Mouse (Mus musculus) midbrain, embryonic 14.5 days (tissue): ENCODE results near the gene Larp1. TPM values are rescaled to one million over a fixed set of nuclear protein-coding genes. Genes with fewer than 3 reads are reported as not detected.
"Not testable (repeated sequence)": the region's sequence is repeated elsewhere in the genome, so short reads cannot be mapped to it uniquely, and the experiment has no call there.

ENCODE experiments used
- ATAC-seq: fragments of 200-750 bp; cut with Nextera tagmentation; 2 replicates; pipeline ENCODE4 v1.8.0; 2017; ENCODE audit warnings: moderate number of reproducible peaks, moderate library complexity; ENCODE audit not compliant: low FRiP score, low TSS enrichment
- DNase-seq: peaks from one replicate; pipeline ENCODE4 v3.0.0-alpha.2; 2015
- H3K27ac ChIP-seq: fragments of 300-500 bp; sonication (generic); replicated peaks from 2 replicates; pipeline ENCODE4 v1.5.1; 2014; ENCODE audit warnings: mild to moderate bottlenecking, low read depth, low read length, moderate library complexity
- H3K27me3 ChIP-seq: fragments of 300-500 bp; sonication (generic); 2 replicates; pipeline ENCODE4 v1.6.1; 2014; ENCODE audit warnings: low read length, control low read depth, mixed read lengths; ENCODE audit not compliant: control insufficient read depth, insufficient read depth
- H3K36me3 ChIP-seq: fragments of 300-500 bp; sonication (generic); 2 replicates; pipeline ENCODE4 v1.6.1; 2014; ENCODE audit warnings: low read length, control low read depth; ENCODE audit not compliant: control insufficient read depth, insufficient read depth
- H3K4me1 ChIP-seq: fragments of 300-500 bp; sonication (generic); 2 replicates; pipeline ENCODE4 v1.6.1; 2014; ENCODE audit warnings: mild to moderate bottlenecking, antibody characterized with exemption, low read length, control low read depth; ENCODE audit not compliant: control insufficient read depth, insufficient read depth
- H3K4me2 ChIP-seq: fragments of 300-500 bp; sonication (generic); 2 replicates; pipeline ENCODE4 v1.6.1; 2014; ENCODE audit warnings: mild to moderate bottlenecking, low read length, moderate library complexity
- H3K4me3 ChIP-seq: fragments of 300-500 bp; sonication (generic); replicated peaks from 2 replicates; pipeline ENCODE4 v1.5.1; 2014; ENCODE audit warnings: low read depth, low read length
- H3K9ac ChIP-seq: fragments of 300-500 bp; sonication (generic); replicated peaks from 2 replicates; pipeline ENCODE4 v1.6.1; 2014; ENCODE audit warnings: mild to moderate bottlenecking, low read length, moderate library complexity
- H3K9me3 ChIP-seq: fragments of 300-500 bp; sonication (generic); 2 replicates; pipeline ENCODE4 v1.6.1; 2016; ENCODE audit warnings: low read length, control low read depth, mixed read lengths; ENCODE audit not compliant: control insufficient read depth
- WGBS: fragments of 180-500 bp; shearing (Covaris S2); extraction: QIAGEN DNeasy Blood & Tissue Kit; methylation state at CpG from one replicate; pipeline ENCODE4 v1.1.7; 2014; 5-methylcytosine and 5-hydroxymethylcytosine counted together
- polyA plus RNA-seq: library from polyadenylated mRNA; unstranded; fragments of >200 nt; fragmentation: Nextera tagmentation; extraction: Ambion mirVana; gene quantifications from 2 replicates; pipeline ENCODE4 v1.2.1, GENCODE M21; 2014

The Larp1 gene
- polyA plus RNA-seq, 1 experiment from 2014 or later = 19.1 TPM

DNA sequence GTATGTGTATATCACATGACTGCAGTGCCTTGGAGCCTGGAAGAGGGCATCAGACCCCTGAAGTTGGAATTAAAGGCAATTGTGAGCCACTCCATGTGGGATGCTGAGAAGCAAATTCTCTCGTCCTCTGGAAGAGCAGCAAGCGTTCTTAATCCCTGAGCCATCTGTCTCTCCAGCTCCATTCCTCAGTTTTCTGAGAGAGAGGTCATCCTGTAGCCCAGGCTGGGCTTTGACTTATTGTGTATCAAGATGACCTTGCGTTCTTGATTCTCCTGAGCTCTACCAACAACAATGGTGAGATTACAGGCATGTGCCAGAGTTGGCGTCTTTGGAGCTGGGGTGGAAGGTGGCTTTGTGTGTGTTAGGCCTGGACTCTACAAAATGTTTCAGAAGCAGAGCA lies 85.9 kb downstream of the Larp1 start:
- H3K9ac ChIP-seq = no peak overlapping the region
- WGBS = 42% methylated on average over 4 of the region's 4 CpGs
- no peaks in the 10 kb centered on the region; the same call in 1 of the 2 replicates for H3K4me1 ChIP-seq
- ATAC-seq (no peak), DNase-seq (no peak)
- no peaks in the 10 kb centered on the region for H3K36me3 ChIP-seq
- H3K27me3 ChIP-seq = no peaks in the 10 kb centered on the region
- no peak overlapping the region for H3K4me3 ChIP-seq
- no peak overlapping the region for H3K27ac ChIP-seq
- no peaks in the 10 kb centered on the region for H3K9me3 ChIP-seq
- H3K4me2 ChIP-seq = no peak overlapping the region

- DNase-seq (no peak), ATAC-seq (no peak)
- no peak overlapping the region for H3K4me3 ChIP-seq
- no peaks in the 10 kb centered on the region for H3K27me3 ChIP-seq
- no peak overlapping the region for H3K4me2 ChIP-seq
- H3K27ac ChIP-seq = no peak overlapping the region
- no peak overlapping the region for H3K9ac ChIP-seq
- no peaks in the 10 kb centered on the region for H3K36me3 ChIP-seq
- H3K9me3 ChIP-seq = no peaks in the 10 kb centered on the region
- no peaks in the 10 kb centered on the region; the same call in 1 of the 2 replicates for H3K4me1 ChIP-seq
- whole genome bisulfite sequencing = 97% methylated on average over 1 of the region's 1 CpGs
Measured at GRCm38 (mm10) chr11:58095561-58095960, 86.7 kb downstream of the Larp1 start.

- DNase-seq = no peak
- H3K4me1 ChIP-seq = no peaks in the 10 kb centered on the region; the same call in 1 of the 2 replicates
- no peak overlapping the region for H3K9ac ChIP-seq
- H3K27ac ChIP-seq = no peak overlapping the region
- H3K36me3 ChIP-seq = no peaks in the 10 kb centered on the region
- H3K9me3 ChIP-seq = no peaks in the 10 kb centered on the region
- ATAC-seq = no peak
- H3K4me2 ChIP-seq = no peak overlapping the region
- no peak overlapping the region for H3K4me3 ChIP-seq
- no peaks in the 10 kb centered on the region for H3K27me3 ChIP-seq
- 89% methylated on average over 5 of the region's 5 CpGs for WGBS
Measured at GRCm38 (mm10) chr11:58096160-58096559, 87.3 kb downstream of the Larp1 start.

- H3K27me3 ChIP-seq = no peaks in the 10 kb centered on the region
- no peak overlapping the region for H3K9ac ChIP-seq
- no peaks in the 10 kb centered on the region; the same call in 1 of the 2 replicates for H3K4me1 ChIP-seq
- H3K36me3 ChIP-seq = no peaks in the 10 kb centered on the region
- H3K27ac ChIP-seq = no peak overlapping the region
- no peak overlapping the region for H3K4me3 ChIP-seq
- 53% methylated on average over 20 of the region's 20 CpGs for WGBS
- ATAC-seq (no peak), DNase-seq (peak; percentile 18)
- H3K9me3 ChIP-seq = no peaks in the 10 kb centered on the region
- H3K4me2 ChIP-seq = peak overlapping the region; percentile 54
Measured at GRCm38 (mm10) chr11:58096821-58097620, 88.2 kb downstream of the Larp1 start.

- Histone ChIP-seq H3K27ac (no peak overlapping the region), H3K9ac (0 out of 2 replicates have a peak overlapping the region, but pooled peaks have one; percentile 23), H3K4me2 (peak overlapping the region; percentile 54), H3K4me3 (peak overlapping the region; percentile 26), H3K27me3 (no peaks in the 10 kb centered on the region), H3K36me3 (no peaks in the 10 kb centered on the region), H3K4me1 (no peaks in the 10 kb centered on the region; the same call in 1 of the 2 replicates), H3K9me3 (no peaks in the 10 kb centered on the region)
- ATAC-seq (no peak), DNase-seq (peak; percentile 12)
- WGBS = 2% methylated on average over 34 of the region's 38 CpGs
Measured at GRCm38 (mm10) chr11:58097621-58098365, 88.9 kb downstream of the Larp1 start.

DNA sequence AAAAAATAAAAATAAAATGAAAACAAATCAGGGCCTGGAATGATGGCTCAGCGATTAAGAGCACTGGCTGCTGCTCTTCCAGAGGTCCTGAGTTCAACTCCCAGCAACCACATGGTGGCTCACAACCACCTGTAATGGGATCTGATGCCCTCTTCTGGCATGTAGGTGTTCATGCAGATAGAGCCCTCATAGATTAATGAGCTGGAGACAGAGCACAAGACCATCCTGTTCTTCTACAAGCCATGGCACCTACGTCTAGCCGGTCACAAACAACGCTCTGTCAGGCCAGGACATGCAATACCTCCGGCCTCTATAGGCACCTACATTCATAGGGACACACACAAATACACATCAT lies 89.5 kb downstream of the Larp1 start:
- not testable (repeated sequence) for H3K4me3 ChIP-seq, H3K4me2 ChIP-seq, H3K4me1 ChIP-seq, H3K27me3 ChIP-seq, H3K36me3 ChIP-seq, ATAC-seq, H3K9me3 ChIP-seq, H3K9ac ChIP-seq, DNase-seq, H3K27ac ChIP-seq
- 61% methylated on average over 5 of the region's 5 CpGs for WGBS

DNA sequence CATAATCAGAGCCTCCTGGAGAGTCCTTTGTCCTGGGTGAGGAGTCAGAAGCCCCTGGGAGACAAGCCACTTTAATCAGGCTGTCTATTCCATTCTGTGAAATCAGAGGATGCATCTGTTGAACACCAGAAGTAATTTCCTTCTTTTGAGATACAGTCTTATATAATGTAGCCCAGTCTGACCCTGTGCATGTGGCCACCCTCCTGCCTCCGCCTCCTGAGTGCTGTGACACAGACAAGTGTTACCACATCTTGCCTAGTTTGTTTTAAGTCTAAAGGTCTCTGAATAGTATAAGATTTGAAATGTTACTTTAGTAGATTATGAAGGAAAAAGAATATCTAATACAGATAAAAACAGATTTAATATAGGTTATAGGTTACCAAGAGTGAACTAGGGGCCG lies 91.1 kb downstream of the Larp1 start:
- Histone ChIP-seq H3K36me3 (no peaks in the 10 kb centered on the region), H3K27me3 (no peaks in the 10 kb centered on the region), H3K4me3 (no peak overlapping the region), H3K9ac (no peak overlapping the region), H3K4me2 (no peak overlapping the region), H3K27ac (no peak overlapping the region), H3K4me1 (peaks cover 8% of the 10 kb centered on the region), H3K9me3 (no peaks in the 10 kb centered on the region)
- WGBS = 93% methylated on average over 2 of the region's 2 CpGs
- ATAC-seq (no peak), DNase-seq (no peak)

- no peaks in the 10 kb centered on the region for H3K9me3 ChIP-seq
- ATAC-seq (no peak), DNase-seq (no peak)
- H3K36me3 ChIP-seq = no peaks in the 10 kb centered on the region
- no peak overlapping the region for H3K27ac ChIP-seq
- no peaks in the 10 kb centered on the region for H3K27me3 ChIP-seq
- peaks cover 13% of the 10 kb centered on the region for H3K4me1 ChIP-seq
- no peak overlapping the region for H3K4me3 ChIP-seq
- H3K9ac ChIP-seq = no peak overlapping the region
- 90% methylated on average over 4 of the region's 4 CpGs for WGBS
- no peak overlapping the region for H3K4me2 ChIP-seq
Measured at GRCm38 (mm10) chr11:58101194-58101720, 92.4 kb downstream of the Larp1 start.
